Mouse (Mus musculus) kidney, adult 8-10 months (tissue): ENCODE results near the gene Gsto1.
"Not testable (repeated sequence)": the region's sequence is repeated elsewhere in the genome, so short reads cannot be mapped to it uniquely, and the experiment has no call there.

Experiments
- DNase-seq, 2 experiments: peaks; one replicate each; pipeline ENCODE4 v3.0.0; 2022

Gsto1 gene

DNA sequence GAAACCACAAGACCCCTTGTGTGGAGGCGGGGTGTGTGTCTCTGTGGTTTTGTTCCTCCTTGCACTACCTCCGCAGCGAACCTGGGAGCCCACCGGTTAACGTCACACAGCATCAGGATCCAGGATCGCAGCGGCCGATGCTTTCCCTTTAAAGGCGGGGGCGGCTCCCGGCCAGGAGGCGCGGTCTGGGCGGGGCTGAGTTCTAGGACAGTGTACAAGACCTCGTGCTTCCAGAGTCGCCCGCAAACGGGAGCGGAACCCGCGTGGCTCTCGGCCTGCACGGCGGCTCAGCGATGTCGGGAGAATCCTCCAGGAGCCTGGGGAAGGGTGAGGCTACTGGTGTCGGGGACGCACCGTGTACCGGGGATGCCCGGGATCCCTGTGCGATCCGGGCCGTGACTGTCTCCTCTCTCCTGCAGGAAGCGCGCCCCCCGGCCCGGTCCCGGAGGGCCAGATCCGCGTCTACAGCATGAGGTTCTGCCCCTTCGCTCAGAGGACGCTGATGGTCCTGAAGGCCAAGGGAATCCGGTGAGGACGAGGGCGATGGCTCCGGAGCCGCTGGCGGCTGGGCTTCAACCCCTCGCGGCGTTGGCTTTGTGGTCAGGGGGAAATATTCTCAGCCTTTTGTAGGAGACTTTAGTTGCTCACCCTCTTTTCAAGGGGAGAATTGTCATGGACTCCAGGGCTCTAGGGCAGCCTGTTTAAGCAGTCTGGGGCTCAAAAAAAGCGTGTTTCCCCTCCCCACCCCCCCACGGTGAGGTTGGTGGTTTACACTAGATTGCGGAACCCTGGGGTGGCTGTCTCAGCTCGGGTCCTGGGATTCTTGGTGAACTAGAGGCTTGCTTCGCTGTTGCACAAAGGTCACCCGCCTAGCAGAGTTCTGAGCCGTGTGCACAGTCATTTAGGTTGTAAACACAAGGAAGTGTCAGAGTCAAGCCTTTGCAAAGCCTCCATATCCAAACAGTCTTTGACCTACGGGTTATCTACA, at the start of gene Gsto1:
Gsto1 (plus strand) TSS at position 175 of the 988 bp plus-strand sequence.
- DNase-seq: peak; percentile 82 to 91

GRCm38 (mm10) chr19:47812091-47812490, 42.7 kb upstream of the Gsto1 start:
- no peak for DNase-seq

GRCm38 (mm10) chr19:47814721-47815120, 40.0 kb upstream of the Gsto1 start:
- DNase-seq: no peak

DNA sequence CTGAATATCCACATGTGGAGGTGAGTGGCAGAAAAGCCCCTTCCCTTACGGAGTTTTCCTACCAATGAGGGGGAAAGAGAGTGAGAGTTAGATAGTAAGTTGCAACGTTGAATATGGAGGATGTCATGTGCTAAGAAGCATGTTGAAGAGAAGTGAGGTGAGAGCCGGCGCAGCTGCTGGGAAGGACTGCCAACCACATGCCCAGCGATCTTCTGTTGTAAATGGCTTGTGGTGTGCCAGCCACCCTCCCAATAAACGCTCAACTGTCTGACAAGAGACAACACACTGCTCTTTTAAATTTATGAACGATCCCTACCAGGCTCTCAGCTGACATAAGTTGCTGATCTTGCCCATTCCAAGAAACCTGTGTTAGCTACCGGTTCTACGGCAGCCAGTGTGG, 37.1 kb upstream of the Gsto1 start:
- DNase-seq: no peak

GRCm38 (mm10) chr19:47820832-47821493, 33.8 kb upstream of the Gsto1 start:
- DNase-seq: peak; percentile 28 to 67

- DNase-seq: no peak
Observed at GRCm38 (mm10) chr19:47821494-47821872, 33.3 kb upstream of the Gsto1 start.

GRCm38 (mm10) chr19:47822143-47822796, 32.5 kb upstream of the Gsto1 start:
- DNase-seq: no peak

DNA sequence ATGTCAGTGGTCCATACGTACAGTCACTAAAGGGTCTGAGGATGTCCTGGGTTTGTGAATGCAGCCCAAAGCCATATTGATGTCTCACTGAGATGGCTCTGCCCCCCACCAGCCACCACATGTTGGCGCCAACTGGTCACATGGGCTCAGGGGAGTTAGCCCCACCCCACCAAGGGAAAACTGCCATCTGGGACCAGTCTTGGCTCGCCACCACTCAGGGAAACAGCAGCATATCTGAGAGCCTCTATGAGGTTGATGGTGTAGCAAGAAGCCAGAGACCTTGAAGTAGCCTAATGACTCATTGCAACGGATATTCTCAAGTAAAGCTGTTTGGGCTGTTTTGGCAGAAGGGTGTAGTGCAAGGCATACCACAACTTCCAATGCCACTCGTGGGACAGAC, 30.7 kb upstream of the Gsto1 start:
- no peak for DNase-seq

DNA sequence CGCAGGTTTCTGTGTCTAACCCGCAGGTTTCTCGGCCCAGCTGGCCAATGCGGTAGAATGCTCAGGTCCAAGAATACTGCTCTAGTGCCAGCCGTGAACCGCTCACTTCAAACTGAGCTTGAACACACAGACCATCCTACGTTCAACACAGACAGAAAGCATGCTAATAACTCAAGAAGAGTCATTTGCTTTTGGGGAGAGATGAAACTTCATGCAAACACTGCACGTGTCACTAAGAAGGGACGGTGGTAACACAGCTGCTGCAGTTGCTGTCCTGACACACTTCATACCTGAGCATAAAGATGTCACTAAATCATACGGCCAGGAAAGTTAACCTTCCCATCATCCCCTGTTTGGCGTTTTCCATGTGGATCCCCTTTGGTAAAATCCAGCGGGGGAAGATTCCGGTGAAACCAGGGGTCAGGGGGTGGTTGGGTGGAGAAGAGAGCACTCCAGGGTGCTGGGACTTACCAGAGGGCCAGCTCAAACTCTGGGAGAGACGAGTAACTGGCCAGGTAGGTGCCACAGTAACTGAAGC, 24.8 kb upstream of the Gsto1 start:
- DNase-seq: no peak

GRCm38 (mm10) chr19:47831111-47831510, 23.7 kb upstream of the Gsto1 start:
- DNase-seq: no peak

DNA sequence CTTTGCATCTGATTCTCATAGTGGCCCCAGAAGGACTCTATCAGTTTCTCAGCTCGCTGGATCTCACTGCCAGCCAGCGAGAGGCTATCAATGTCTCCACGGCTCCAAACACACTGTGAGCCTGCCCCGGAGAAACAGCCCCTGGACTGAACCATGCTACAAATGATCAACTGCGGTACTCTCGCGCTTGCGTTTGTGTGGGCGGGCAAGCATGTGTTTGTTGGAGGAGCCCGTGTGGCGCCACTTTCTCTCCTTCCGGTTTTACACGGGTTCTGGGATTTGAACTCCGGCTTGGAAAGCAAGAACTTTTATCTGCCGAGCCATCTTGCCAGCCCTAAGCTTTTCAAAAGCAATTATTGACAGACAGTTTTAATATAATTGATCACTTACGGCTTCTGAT, 22.5 kb upstream of the Gsto1 start:
- no peak for DNase-seq

DNA sequence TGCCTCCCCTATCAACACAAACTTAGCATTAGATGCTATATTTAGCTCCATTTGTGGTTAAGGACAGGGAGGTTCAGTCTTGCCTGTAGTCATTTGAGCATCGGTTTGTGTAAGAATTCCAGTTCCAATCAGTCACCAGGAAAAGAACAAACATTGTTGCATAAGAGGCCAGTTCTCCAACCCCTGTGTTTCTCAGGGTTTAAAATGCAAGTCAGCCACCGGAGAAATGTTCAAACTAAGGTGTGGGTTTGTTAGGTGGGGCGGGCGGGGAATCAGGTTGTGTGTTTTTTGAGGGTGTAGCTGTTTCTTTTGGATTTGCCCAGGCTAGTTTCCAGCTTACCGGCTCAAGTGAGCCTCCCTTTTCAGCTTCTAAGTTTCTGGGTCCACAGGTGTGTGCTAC, 20.2 kb upstream of the Gsto1 start:
- DNase-seq: no peak

GRCm38 (mm10) chr19:47835776-47836175, 19.0 kb upstream of the Gsto1 start:
- no peak for DNase-seq

GRCm38 (mm10) chr19:47836701-47837526, 17.9 kb upstream of the Gsto1 start:
- DNase-seq: peak in 1 of 2 experiments; percentile 21

DNA sequence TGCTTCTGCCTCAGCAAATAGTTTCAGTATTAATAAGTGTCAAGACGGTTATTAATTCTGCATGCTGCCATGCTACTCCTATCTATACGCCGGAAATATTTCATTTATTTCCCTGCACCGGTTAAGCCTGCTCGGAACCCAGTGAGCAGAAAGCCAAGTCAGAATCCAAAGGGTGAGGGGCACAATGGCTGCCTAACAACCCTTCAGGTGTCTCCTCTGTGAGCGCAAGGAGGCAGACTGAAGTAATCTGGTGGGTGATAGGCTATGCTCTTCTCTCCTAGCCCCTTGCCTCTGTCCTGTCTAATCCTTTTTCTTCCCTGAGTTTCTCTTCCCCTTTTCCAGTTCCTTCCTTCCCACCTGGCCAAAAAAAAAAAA, 17.3 kb upstream of the Gsto1 start:
- DNase-seq: no peak

DNA sequence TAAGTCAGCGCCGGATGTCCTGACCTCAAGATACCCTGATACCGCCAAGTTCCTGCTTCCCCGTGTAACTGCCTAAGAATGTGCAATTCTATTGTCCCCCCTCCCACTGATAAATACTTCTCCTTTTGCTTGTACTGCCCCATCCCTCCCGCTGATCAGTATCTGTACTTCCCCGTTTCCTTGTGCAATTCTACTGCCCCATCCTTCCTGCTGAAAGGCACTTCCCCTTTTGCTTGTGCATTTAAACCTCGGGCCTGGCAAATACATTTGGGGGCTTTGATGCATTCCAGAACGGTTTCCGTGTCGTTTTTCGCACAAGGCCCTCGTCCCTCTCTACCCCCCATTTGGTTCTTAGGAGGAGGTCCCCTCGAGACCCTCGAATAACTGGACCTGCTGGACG, 13.5 kb upstream of the Gsto1 start:
- DNase-seq: not testable (repeated sequence)

GRCm38 (mm10) chr19:47849735-47850134, 5.0 kb upstream of the Gsto1 start:
- no peak for DNase-seq

GRCm38 (mm10) chr19:47852131-47852530, 2.6 kb upstream of the Gsto1 start:
- not testable (repeated sequence) for DNase-seq

GRCm38 (mm10) chr19:47853053-47853452, 1.7 kb upstream of the Gsto1 start:
- DNase-seq: no peak

DNA sequence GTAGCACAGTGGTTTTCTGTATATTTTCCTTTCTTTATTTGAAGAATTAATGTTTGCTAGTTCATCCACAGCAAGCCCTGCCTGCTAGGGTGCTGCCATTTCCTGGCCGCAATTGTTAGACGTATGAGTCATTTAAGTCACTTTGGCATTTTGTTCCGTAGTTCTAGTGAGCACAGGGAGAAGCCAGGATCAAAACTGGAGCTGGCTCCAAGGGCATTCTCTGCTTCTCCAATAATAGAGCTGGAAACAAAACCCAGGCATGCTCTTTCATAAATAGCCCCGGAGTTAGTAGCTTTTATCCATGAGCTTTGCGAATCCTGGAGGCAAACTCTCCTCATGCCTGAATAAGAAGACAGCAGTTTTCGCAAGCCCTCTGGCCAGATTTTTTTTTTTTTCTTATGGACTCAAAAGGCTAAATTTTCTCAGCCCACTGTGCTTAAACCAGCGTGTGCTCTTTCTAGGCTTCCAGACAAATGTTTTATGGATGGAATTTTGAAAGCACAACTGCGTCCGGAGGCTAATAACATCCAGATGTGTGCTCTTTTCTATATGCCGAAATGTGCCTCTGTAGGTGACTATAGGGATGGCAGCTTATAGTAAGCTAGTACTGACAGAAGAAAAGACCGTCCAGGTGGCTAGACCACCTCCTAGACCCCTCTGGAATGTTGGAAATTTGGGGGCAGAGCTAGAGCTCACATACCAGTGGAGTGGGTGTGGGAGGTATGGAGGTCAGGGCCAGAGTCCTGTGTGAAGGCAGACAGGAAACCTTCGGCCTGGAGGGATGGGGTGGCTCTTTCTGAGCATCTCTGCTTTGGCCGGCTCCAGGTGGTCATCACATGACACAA, 597 bp upstream of the Gsto1 start:
- DNase-seq: no peak
